Mouse (Mus musculus) CD4-positive, CD25-positive, alpha-beta regulatory T cell, adult 2 months (primary cell): Measurements from ENCODE around the gene B4galt3.
"Not testable (repeated sequence)": the region's sequence is repeated elsewhere in the genome, so short reads cannot be mapped to it uniquely, and the experiment has no call there.

Experiments
- DNase-seq: peaks from one replicate; pipeline ENCODE4 v3.0.0-alpha.2; 2012; ENCODE audit warnings: low read depth, low spot score

B4galt3 gene

GRCm38 (mm10) chr1:171283188-171284160, 13.3 kb downstream of the B4galt3 start:
- DNase-seq, result no peak

GRCm38 (mm10) chr1:171284491-171284890, 14.4 kb downstream of the B4galt3 start:
- no peak for DNase-seq

GRCm38 (mm10) chr1:171285096-171285892, 15.2 kb downstream of the B4galt3 start:
- no peak for DNase-seq

DNA sequence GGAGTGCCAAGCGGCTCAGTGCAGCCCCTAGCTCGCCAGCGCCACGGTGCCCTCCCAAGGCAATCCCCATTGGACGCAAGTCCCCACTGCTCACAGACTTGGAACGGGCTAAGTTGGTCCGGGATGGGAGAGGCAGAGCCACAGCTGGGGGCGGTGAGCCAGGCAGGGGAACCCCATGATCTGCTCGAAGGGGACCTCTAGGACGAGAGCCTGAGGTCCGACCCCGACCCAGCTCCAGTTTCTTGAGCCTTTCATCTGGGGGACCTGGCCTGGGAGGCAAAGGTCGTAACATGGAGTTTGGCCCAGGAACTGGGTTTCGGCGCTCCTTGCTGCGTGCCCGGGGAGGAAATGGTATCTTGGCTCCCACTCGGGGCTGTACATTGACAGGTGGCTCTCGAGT, 16.4 kb downstream of the B4galt3 start:
- no peak for DNase-seq

DNA sequence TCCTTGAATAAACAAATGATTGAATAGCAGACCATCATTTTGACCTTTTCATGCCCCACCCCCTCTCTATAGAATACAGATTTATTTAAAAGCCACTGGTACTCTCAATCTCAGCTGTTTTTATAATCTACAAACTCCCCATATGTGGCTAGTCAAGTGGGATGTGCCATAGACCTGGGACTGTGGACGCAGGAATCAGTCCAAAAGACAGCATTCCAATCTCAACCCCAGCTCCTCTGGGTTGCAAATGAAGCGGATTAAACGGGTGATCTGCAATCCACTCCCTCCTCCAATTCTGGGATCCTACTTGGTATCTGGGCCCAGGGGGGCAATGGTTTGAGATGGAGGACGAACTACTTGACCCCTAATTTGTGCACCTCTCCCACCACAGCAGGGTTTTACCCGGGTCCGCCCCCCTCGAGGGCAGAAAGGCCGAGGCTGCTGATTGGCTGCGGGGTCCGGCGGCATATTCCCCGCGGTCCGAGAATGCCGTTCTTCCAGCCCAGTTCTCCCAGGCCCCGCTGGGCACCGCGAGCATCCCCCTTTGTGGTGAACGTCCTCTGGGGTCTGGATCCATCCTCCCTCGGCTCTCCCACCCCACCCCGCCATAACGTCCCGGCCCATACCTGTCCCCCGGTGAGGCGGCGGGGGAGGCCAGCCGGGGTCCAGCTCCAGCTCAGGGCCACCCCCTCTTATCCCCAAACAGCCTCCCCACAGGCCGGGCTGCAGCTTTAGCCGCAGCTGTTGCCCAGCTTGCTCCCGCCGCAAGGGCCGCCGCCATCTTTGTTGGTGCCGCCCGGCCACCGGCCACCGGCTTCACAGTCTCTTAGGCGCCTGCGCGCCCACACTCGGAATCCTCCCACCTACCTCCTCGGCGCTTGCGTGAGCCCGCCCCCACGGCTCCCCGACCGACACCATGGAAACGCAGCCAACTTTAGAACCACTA, 17.3 kb downstream of the B4galt3 start, which contains the start of gene Usp21:
TSS of gene Usp21 (minus strand) at position 856 of the 946 bp plus-strand sequence.
- DNase-seq, result peak; percentile 95

GRCm38 (mm10) chr1:171288328-171288727, 18.2 kb downstream of the B4galt3 start:
- DNase-seq, result no peak

GRCm38 (mm10) chr1:171293351-171293750, 23.2 kb downstream of the B4galt3 start:
- DNase-seq, result no peak

DNA sequence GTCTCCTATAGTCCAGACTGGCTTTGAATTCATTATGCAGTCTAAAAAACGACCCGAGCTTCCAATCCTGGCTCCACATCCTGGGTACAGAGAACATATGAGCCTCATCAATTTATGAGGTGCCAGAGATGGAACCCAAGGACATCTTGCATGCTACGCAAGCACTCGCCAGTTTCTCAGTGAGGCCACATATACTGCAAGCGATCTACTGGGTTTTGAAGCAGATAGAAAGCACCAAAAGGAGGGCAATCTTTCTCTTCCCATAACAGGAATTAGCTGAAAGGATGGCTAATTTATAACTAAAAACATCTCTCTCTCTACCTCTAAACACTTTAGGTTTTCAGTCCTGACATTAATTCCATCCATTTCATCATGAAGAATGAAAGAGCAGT, 23.8 kb downstream of the B4galt3 start:
- DNase-seq, result no peak

GRCm38 (mm10) chr1:171294298-171295062, 24.4 kb downstream of the B4galt3 start, which contains the start of gene Ufc1:
TSS of gene Ufc1 (minus strand) at chr1:171295024.
- DNase-seq, result peak; percentile 91

DNA sequence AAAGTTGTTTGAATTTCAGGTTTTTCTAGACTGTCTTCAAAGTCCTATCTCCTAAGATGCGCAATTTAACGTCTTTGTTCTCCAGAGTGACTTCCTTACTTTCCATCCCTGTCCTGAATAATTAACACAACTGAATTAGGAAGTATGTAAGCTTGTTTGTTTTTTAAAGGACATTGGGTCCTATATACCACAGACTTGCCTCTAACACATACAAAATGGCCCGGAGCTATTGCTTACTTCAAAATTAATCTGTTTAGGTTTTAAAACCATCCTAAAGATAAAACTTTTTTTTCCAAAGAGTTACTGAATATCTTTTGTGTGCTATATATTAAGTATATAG, 24.9 kb downstream of the B4galt3 start:
- DNase-seq, result no peak

DNA sequence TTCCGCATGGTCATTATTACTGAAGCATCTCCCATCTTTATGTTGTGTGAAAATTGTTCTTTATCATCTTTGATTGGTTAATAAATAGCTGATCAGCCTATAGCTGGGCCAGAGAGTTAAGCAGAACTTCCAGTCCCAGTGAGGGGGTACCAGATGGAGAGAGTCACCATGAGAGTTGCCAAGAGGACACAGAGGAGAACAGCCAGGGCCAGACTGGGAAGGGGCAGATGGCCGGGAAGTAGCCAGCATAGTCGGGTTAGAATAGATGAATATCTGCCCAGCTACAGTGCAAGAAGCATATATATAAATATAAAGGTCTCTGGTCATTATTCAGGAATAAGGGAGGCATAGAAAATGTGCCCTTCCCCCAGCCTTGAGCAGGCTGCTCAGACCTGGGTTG, 28.1 kb downstream of the B4galt3 start:
- DNase-seq, result no peak

- DNase-seq, result not testable (repeated sequence)
Measured at GRCm38 (mm10) chr1:171306157-171306556, 36.0 kb downstream of the B4galt3 start.

DNA sequence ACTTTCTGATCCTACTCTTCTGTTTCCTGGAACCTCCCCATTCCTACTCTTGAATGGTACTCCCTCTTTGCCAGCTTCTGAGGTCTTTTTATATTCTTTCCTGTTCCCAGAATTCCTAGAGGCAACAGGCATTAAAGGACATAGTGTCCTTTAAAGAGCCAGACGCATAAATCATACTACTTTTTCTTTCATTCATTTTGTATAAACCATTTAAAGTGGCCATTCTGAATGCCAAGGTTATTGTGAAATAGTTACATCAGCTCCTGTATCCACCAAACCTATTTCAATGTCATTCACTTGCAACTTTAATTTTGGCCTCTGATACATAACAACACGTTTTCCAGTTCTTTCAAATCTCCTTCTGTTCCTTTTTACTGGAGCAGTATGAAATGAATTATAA, 39.2 kb downstream of the B4galt3 start:
- no peak for DNase-seq

DNA sequence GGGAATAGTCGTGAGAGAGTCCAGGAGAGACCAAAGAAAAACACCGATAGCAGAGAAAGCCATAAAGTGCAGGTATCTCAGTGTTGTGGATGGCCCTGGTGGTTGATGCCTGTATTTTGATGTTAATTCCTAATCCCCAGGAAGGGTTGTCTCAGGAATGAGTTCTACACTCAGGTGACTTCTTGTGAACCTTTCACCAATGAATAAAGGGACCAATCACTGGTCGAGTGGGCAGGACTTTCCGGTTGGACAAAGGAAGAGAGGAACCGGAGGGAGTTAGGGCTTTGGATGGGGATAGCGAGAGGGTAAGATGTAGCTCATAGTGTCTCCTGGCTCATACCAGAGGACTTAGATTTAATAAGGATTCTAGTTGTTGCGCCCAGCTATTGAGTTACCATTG, 49.6 kb downstream of the B4galt3 start:
- no peak for DNase-seq

GRCm38 (mm10) chr1:171320151-171320550, 50.0 kb downstream of the B4galt3 start:
- no peak for DNase-seq

- DNase-seq, result peak; percentile 65
Measured at GRCm38 (mm10) chr1:171321415-171321814, 51.3 kb downstream of the B4galt3 start.

DNA sequence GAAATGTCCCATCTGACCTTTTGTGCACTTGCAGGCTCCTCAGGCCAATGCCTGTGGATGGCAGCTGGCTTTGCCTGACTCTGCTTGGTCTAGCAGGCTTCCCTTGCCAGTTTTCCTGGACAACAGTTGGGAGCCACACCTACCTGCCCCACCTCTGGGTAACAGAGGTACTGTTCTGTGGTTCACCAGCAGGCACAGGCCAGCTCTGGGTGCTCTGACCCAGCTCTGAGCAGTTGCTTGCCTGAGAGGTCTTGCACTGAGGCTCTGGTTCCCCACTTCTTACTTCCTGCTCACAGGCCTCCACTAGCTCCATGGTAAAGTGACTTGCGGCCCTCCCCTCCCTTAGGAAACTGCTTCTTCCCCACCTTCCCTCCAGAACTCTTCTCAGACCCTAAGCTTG, 51.9 kb downstream of the B4galt3 start:
- DNase-seq, result no peak

DNA sequence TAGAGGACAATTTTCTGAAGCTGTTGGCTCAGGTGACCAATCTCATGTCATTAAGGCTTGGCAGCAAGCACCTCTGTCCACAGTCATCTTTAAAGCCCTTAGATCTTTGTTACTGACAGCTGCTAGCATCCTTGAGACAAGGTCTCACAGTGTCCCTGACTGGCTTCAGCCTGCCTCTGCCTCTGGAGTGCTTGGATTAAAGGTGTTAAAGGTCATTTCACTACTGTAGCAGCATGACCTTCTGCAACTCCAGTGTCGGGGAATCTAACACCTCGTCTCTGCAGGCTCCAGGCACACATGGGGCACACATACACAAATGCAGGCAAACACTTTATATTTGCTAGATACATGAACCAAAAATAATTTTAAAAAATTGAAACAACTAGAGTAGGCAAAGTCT, 55.4 kb downstream of the B4galt3 start:
- DNase-seq, result no peak
